Mouse (Mus musculus) liver, embryonic 14 days (tissue): ENCODE measurements around the gene Tctn3. TPM values are rescaled to one million over a fixed set of nuclear protein-coding genes. Genes with fewer than 3 reads are reported as not detected.

Source experiments
- polyA plus RNA-seq: library from polyadenylated mRNA; depleted of rRNA; stranded (reverse); fragments of >200 nt; gene quantifications from 2 replicates; pipeline ENCODE4 v1.2.3, GENCODE M21; 2012; rRNA removed

Gene Tctn3
- 1.5 and 1.9 TPM in 2 replicates for polyA plus RNA-seq

GRCm38 (mm10) chr19:40611830-40612506, at the start of gene Tctn3, which contains the start of gene Entpd1:
Tctn3 (minus strand) TSS chr19:40612233.
Entpd1 (plus strand) TSS chr19:40612366.

GRCm38 (mm10) chr19:40588293-40588654, 23.8 kb downstream of the Tctn3 start, which contains the start of gene Aldh18a1:
Aldh18a1 (minus strand) TSS chr19:40588463.

Other genes with a start within 250 kb of the Tctn3 start
- gene Sorbs1, start 98.5 kb downstream of the Tctn3 start, polyA plus RNA-seq, result 11.2 and 11.4 TPM in 2 replicates
- gene Aldh18a1, start 23.8 kb downstream of the Tctn3 start, polyA plus RNA-seq, result 24.8 and 26.4 TPM in 2 replicates
- 1.7 and 2.5 TPM in 2 replicates for gene Entpd1, start 133 bp upstream of the Tctn3 start, polyA plus RNA-seq
- gene Cc2d2b, start 136.5 kb upstream of the Tctn3 start, polyA plus RNA-seq, result 0.50 and 0.54 TPM in 2 replicates
- 2.9 and 4.0 TPM in 2 replicates for gene Ccnj, start 219.0 kb upstream of the Tctn3 start, polyA plus RNA-seq